Mouse (Mus musculus) gastrocnemius, postnatal 10 days (tissue): ENCODE results near the gene Vwf. TPM values are rescaled to one million over a fixed set of nuclear protein-coding genes. Genes with fewer than 3 reads are reported as not detected.

Source experiments
- DNase-seq: peaks from one replicate; pipeline ENCODE4 v3.0.0; 2021; ENCODE audit warnings: mixed read lengths
- total RNA-seq, 2 experiments: library from RNA; stranded (reverse); gene quantifications; 2 replicates each; pipeline ENCODE4 v1.2.3; 2021

Gene Vwf
- total RNA-seq, 2 experiments from 2014 or later: 26.5 to 27.6 TPM

DNA sequence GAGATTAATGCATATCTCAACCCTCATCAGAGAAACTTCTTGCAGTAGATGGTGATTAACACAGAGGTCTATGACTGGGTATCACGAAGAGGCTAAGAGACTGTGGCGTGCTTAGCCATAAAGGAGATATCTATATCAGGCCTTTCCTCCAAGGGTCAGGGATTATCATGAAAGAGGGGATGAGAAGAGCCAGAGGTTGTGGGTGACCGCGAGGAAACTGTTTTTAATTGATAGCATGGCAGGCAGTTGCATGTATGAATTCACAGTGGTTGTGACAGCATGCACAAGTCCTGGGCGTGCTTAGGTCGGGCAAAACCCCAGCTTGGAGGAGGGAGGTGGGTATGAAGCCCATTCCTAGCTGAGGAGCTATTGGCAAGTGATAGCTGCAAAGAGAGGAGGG lies 5.3 kb upstream of the Vwf start:
- DNase-seq: no peak

DNA sequence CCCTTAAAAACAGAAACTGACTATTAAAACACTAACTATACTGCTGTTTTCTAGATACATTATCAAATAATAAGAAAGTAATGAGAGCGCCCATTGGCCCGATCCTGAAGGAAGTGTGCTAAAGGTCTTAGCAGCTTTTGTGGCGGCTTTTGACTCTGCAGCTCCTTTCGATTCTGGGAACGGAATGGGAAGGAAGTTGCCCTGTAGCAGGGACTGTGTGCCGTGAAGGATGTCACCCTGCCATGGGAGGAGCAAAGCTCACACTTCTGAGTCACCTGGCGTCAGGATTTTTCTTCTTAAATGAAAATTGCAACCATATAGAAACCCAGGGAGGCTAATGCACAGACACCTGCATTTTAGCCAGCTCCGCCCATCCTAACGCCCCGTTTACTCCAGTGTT lies 1.8 kb downstream of the Vwf start:
- no peak for DNase-seq

DNA sequence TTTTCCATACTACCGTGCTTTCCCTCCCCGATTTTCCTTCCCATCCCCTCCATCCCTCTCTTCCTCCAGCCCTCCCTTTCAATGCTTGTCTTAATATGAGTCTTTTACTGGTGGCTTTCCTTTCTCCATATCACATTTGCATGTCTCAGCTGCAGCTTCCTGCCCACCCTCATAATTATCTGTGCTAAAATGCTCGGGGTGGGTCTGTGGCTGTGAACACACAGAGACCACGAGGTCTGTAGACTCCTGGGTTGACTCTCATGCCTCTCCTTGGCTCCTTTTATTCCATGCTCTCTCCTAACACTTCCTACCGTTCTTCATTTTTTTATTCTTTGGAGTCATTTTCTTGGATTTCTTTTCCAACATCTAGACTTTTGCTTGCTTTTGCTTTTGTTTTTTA lies 3.6 kb downstream of the Vwf start:
- no peak for DNase-seq

DNA sequence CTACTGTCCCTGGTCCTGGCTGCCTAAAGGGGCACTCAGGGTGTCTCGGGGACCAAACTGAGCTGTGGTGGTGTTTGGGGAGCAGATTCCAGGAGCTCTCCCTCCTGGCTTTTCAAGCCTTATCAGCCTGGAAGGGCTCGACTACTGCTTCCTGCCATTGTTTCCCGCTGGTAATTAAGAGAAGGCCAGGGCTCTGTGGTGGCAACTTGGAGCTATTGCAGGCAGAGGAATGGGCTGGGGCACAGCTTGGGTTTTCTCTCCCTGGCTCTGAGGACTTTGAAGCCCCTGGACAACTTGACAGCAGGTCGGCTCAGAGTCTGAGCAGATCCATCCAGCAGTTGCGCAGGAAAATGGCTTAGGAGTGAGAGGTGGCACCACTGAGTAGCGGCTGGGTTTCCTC lies 6.2 kb downstream of the Vwf start:
- DNase-seq: no peak

DNA sequence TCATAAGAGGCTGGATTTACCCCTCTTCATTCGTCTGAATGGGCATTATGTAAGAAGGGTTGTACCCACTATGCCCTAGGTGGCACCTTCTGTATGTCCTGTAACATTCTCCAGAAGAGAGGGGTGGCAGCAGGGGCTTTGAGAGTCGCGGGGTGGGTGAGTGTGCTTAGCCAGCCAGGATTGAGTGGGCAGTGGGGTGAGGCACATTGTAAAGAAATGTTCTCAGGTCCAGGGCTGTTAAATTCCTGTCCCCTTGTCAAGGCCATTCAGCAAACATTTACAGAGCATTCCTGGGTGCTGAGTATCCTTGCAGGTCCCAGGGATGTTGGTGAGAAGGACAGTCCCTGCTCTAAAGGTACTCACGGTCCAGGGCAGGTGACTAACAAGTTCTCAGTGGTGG lies 7.0 kb downstream of the Vwf start:
- DNase-seq: no peak

DNA sequence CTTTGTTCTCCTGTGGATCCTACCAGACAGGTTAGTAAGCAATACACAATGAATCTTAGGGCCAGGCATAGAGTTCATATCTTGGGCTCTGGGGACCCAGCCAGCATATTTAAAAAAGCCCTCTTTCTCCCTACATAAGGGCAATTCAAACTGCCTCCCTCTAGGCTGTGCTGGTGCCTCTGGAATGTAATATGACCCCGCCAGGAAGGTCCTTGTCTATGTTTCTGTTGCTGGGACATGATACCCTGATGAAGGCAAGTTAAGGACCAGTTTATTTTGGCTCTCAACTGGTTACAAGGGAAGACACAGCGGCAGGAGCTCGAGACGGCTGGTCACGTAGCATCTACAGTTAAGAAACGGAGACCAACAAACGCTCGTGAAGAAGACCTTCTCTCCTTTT lies 12.3 kb downstream of the Vwf start:
- DNase-seq: no peak

DNA sequence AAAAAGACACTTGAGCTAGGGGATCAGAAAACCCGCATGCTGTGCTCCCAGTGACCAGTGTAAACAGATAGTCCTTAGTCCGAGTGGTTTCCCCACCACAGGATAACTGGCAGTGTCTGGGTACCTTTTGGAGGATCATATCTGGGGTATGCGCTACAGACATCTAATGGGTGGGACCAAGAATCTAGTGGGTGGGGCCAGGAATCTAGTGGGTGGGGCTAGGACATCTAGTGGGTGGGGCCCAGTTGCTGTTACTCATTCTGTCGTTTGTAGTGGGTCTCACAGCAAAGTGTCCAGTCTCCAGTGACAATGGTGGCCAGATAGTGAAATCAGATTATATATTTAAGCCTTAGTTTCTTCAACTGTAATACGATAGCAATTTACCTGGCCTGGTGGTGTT lies 14.5 kb downstream of the Vwf start:
- no peak for DNase-seq

DNA sequence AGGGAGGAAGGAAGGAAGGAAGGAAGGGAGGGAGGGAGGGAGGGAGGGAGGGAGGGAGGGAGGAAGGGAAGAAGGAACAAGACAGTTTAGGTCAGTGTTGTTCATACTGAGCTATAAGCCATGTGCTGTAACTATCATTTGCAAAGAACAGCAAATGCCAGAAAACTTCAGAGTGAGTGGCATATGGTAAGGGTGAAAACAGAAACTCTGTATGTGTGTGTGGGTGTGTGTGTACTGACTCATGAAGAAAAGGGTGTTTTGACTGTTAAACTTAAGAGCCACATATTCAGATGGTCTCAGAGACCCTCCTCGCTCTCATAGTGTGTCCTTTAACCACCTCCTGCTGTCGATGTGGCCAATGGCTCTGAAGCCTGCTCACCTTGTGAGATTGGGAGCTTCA lies 14.9 kb downstream of the Vwf start:
- DNase-seq: no peak

DNA sequence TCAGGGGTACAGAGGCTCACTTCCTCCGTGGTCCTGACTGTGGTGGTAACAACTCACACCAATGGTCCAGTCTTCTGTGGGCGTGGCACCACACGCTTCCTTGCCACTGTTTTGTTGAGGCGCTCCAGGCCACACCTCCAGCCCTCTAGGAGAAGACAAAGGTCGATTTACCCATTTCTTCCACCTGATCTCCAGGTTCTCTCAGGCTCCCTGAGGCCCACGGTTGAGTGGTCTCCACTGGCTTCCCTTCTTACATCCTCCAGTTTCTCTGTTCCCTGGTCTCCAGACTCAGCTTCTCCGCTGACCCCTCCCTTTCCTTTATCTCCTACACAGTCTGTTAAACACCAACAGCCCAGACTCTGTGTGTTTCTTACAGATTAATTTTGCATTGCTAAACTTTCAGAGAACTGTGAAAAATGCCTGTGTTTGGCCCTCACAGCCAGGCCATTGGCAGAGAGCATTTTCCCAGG lies 18.3 kb downstream of the Vwf start:
- DNase-seq: no peak

DNA sequence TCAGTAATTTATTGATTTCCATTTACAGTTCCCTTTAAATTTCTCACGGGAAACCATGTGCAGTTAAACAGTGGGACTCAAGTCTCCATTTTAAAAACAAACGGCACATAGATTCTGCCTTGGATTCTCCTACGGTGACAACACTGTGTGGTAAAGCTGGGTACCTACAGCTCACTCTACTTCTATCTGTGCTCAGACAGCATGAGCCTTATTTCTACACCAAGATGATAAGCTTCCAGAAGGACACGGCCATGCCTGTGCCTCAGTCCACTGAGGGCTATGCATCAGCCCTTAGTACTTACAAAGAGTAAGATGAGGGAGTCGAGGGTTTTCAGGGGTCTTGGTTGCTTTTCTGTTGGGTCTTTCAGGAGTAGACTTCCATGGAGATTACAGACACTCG lies 18.8 kb downstream of the Vwf start:
- no peak for DNase-seq

DNA sequence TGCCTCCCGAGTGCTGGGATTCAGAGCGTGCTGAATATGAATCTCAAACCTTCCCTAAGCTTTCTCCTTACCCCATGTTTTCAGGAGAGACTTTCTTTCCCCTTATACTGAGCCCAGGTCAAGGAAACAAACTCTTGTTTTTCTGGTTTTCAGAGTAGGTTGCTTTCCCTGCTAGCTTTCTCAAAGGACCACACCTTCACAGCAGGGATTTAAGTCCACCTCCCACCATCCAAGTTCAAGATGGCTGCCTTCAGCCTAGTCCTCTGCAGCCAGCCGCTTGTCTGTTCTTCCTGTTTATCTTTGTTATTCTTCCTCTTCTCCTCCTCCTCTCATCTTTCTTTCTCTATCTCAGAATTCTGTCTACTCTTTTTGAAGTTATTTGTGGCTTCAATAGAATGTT lies 20.1 kb downstream of the Vwf start:
- no peak for DNase-seq

DNA sequence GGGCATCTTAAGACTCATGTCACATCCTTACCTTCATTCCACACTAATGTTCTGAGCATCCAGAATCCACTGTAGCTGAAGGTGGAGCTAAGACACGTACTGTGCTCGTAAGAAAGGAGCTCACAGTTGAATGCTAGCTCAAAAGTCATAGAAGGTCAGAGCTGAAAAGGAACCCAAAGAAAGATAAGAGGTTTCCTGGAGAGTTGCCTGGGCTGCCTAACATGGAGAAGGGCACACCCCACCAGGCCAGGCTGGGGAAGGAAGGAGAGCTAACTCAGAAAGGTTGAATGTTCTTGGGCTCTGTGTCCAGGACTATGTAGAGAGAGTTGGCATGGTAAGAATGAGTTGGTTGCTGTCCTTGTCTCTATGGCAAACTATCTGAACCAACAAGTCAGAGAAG lies 21.8 kb downstream of the Vwf start:
- DNase-seq: no peak

DNA sequence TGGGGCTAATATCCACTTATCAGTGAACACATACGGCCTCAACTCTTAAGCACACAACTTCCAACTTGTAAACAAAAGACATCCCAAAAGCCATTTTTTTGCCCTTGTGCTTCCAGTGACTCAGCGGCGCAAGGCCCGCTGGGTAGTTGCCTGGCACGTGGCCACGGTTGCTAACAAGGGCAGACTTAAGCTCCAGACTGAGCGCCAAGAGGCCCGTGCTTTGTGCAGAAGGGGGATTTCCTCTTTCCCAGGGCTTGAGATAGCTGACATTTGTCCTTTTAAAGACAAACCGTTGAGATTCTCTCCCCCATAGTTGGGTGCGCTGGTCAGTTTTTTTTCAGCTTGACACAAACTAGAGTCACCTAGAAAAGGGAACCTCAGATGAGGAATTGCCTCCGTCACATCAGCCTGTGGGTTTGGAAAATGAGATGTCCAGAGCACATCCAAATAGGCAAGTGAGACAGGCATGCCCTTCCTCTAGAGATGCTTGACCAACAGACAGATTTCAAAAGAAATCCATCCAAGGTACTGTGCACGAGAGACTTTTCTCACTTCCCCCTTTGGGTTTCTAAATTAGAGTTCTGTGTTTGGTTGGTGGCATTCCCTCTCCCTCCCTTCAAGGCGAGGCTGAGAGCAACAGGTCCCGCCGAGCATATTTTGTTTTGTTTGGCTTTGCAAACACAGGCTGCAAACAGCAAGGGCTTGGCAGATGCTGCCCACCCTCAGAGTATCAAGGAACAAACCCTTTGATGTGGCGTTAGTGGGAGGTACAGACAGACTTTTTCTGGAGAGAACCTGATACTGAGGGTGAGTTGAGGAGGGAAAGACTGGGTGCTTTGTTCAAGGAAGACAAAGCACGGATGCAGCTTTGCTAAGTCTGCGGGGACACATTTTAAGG lies 26.0 kb downstream of the Vwf start:
- DNase-seq: peak; percentile 80

DNA sequence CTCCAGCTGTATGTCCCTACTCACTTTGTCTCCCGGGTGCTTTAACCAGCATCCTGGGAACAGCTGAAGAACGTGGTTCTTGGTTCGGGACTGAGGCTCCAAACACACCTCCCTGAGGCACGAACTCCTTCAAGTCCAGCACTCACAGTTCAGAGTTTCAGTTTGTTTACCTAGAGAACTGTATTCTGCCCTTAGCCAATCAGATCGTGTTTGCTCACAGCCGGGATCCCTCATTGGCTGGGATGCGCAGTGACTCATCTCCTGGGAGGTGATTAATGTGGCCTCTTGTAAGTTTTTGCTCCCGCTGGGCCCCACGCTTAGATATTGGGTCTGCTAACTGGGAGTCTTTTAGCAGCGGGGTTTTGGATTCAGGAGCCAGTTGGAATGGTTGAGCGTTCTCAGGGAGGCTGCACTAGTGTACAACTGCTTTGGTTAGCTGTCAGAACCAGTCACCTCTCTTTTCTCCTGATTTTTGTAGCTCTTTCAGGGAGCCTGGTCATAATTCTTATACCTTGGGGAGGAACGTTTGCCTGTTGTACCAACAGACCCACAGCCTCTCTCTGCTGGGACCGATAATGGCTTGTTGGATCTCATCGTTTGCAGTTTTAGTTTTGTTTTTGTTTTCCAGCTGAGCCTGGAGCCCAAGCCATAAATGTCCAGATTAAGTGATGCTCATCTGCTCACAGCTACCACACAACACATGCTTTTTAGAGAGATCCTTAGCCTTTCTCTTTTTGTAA lies 26.8 kb downstream of the Vwf start:
- DNase-seq: peak; percentile 64

DNA sequence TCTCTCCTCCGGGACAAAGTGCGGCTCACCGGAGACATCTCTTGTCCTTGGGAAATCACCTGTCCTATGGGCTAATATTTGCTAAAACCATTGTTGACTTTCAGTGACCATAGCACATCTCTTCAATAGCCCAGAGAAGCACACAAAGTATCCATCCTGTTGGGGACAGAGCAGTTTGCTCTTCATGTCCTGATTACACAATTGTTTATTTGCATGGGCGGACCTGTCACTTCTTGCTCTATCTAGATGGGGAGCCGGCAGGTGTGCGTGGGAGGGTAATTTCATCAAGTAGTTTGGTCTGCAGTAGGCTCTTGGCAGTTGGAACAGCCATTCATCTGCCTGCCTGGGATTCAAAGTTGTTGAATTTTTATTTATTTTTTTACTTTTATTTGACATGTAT lies 28.5 kb downstream of the Vwf start:
- DNase-seq: no peak

DNA sequence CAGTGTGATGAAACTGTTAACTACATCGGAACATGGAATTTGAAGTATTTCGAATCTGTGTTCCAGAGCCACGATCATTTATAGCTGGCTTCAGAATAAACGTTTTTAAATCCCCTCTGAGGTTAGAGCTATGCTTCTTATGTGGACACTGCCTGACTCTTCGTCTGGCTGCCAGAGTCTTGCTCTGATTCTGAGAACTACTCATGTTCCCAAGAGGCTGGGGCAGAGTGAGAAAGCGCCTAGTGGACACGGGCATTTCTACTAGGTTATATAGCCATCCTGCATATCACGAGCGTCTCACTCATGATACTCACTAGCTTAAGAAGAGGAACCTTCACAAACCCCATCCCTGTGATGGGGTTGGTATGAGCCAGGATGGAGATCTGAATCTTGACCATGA lies 30.7 kb downstream of the Vwf start:
- no peak for DNase-seq

DNA sequence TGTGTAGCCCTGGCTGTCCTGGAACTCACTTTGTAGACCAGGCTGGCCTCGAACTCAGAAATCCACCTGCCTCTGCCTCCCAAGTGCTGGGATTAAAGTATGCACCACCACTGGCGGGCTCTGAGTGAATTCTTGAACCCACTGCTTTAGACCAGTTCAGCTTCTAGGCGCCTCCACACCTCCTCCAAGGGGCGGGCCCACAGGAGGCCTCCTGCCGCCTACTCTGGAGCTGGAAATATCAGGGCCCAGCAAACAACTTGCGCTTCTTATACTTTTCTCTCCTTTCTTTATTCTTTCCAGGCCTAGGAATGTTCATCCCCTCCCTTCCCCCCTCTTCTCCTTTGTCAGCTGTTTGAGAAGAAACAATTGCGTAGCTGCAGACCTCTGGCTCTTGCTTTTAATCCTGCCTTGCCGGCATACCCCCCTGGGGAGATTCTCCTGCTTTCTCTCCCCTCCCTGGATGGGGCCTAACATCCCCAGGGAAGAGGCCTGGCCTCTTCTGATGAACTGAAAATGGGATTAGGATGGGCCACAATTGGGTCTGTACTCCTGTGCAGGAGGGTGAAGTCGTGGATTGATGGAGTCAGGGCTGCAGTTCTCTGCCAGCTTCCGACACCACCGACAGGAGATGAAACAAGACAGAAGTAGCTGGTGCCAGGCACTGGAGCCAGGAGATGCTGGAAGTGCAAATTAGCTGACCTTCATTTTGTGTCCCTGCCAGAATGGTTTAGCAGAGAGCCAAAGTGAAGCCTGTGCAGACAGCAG lies 31.5 kb downstream of the Vwf start:
- peak; percentile 37 for DNase-seq

DNA sequence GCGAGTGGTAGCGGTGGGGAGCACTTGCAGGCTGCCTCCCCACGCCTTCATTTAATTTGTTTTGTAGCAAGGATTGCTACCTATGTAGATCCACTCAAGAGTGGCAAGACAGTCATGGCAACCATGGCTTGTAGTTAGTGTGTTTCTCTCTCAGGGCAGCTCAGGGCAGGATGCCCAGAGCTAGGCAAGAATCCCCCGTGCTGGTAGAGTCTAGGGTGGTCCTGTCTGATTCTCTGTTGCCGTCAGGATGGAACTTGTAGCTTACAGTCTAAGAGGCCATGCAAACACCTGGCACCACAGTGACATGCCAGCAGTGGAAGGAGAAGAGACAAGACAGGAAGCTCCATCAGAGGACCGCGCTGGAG lies 32.1 kb downstream of the Vwf start:
- no peak for DNase-seq

DNA sequence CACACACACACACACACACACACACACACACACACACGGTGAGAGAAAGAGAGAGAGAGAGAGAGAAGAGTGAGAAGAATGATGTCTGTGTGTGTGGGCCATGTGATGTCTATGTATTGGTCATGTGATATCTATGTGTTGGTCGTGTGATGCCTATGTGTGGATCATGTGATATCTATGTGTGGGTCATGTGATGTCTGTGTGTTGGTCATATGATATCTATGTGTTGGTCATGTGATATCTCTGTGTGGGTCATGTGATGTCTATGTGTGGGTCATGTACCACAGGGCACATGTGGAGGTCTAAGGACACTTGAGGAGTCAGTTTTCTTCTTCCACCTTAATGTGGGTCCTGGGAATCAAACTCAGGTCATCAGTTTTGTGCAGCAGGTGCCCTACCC lies 33.3 kb downstream of the Vwf start:
- no peak for DNase-seq

DNA sequence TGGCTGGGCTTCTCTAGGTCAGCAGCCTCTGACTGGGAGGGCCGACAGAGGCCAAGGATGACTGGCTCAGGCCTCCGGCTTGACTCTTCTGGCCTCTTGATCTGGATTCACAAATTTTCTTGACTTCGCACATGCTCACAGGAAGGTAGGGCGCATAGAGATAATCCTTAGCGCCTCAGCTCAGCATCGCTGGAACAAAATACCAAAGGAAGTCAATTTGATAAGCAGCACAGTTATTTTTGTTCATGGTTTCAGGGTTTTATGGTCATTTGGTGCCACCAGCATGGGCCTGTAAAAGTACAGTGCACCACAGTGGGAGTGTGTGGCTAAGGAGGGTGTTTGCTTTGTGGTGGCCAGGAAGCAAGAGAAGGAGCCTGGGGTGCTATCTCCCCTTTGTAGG lies 37.1 kb downstream of the Vwf start:
- no peak for DNase-seq

DNA sequence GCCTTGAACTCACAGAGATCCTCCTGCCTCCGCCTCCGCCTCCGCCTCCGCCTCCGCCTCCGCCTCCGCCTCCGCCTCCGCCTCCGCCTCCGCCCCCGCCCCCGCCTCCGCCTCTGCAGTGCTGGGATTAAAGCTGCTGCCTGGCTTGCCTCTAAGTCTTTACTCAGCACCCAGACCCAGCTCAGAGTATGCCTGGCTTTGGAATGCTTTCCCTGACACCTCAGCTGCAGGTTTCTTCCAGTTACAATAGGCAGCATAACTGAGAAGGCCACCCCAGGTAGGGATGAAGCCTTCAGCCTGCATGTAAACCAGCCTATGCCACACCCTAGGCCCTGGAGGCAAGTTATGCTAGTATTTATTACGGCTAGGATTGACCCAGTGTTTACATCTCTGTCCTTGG lies 37.7 kb downstream of the Vwf start:
- DNase-seq: no peak

DNA sequence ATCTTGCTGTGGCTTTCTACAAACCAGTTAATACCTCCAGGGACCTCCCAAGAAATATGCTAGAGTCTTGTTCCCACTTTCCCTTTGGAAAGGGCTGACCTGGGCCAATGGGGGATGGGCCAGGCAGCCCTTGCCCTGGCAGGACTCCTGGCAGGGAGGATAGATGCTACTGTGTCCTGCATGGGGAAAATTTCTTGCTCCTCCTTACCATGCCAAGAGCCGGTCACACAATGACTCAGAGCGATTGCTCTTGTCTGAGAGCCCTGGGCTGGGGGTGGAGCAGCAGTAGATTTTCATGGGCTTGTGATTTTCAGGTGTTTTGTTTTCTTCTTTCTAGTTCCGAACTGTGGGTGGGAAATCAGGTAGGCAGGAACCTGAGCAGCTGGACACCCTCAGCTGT lies 39.0 kb downstream of the Vwf start:
- DNase-seq: no peak

DNA sequence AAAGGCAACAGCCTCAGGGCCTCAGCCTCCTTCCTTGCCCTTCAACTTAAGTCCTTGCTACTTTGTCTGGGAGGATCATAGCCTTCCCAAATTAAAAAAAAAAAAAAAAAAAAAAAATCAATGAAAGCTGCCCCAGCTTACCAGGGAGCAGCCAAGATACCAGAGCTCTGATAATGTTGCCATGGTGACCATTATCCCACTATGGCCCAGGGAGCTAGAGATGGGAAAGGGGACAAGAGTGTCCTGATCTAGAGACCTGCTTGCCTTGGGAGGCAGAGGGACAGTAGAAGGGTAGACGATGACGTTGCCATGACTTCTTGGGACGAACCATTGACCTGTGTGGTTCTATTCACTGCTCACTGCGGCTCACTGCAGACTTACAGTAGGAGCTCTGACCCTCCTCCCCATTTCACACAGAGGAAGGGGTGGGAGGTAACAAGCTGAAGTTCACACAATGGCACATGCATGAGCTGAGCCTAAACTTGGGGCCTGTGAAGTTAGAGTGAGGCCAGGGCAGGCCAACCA lies 39.5 kb downstream of the Vwf start:
- DNase-seq: no peak
